Mouse (Mus musculus) ES-E14 (cell line): Measurements from ENCODE around the gene Ercc2. TPM values are rescaled to one million over a fixed set of nuclear protein-coding genes. Genes with fewer than 3 reads are reported as not detected.

ENCODE experiments used
- DNase-seq: peaks from one replicate; pipeline ENCODE4 v3.0.0-alpha.2; 2013; ENCODE audit warnings: low read depth, low spot score
- H3K27ac ChIP-seq: 2 replicates; pipeline ENCODE4 v1.5.1; 2012; ENCODE audit warnings: low read depth, mild to moderate bottlenecking, low read length, moderate library complexity, mixed read lengths; ENCODE audit not compliant: poor library complexity, insufficient read depth, severe bottlenecking
- H3K36me3 ChIP-seq: 2 replicates; pipeline ENCODE4 v1.6.1; 2012; ENCODE audit warnings: mild to moderate bottlenecking, low read length, moderate library complexity, mixed read lengths; ENCODE audit not compliant: control insufficient read depth, poor library complexity, insufficient read depth, severe bottlenecking
- H3K4me1 ChIP-seq, 2 experiments: fragments of 150-350 bp in 1 of 2; sonication (generic) in 1 of 2; 2 replicates each; pipeline ENCODE4 v1.6.1; 2012; ENCODE audit warnings: low read length in 2 of 2, mild to moderate bottlenecking in 1 of 2, mixed read lengths in 1 of 2; ENCODE audit not compliant: control insufficient read depth in 2 of 2, insufficient read depth in 2 of 2, poor library complexity in 1 of 2
- H3K4me3 ChIP-seq, 2 experiments: fragments of 150-350 bp in 1 of 2; sonication (generic) in 1 of 2; 2 replicates each; pipeline ENCODE4 v1.5.1; 2012; ENCODE audit warnings: low read length in 2 of 2, low read depth in 1 of 2, mild to moderate bottlenecking in 1 of 2, mixed read lengths in 1 of 2; ENCODE audit not compliant: insufficient read depth in 1 of 2, poor library complexity in 1 of 2, severe bottlenecking in 1 of 2
- H3K9ac ChIP-seq: 2 replicates; pipeline ENCODE4 v1.6.1; 2012; ENCODE audit warnings: low read depth, mild to moderate bottlenecking, low read length, mixed read lengths; ENCODE audit not compliant: poor library complexity, insufficient read depth, severe bottlenecking
- H3K9me3 ChIP-seq: fragments of 150-350 bp; sonication (generic); 2 replicates; pipeline ENCODE4 v1.6.1; 2012; ENCODE audit warnings: low read depth, mild to moderate bottlenecking, low read length; ENCODE audit not compliant: control insufficient read depth, insufficient read depth
- CHD2 ChIP-seq: IDR thresholded peaks from 2 replicates; pipeline ENCODE4 v1.6.1; 2014; ENCODE audit warnings: mild to moderate bottlenecking, low read depth, low read length, inconsistent platforms
- HCFC1 ChIP-seq: IDR thresholded peaks from 2 replicates; pipeline ENCODE4 v1.6.1; 2012; ENCODE audit warnings: low read length, inconsistent platforms, borderline replicate concordance; ENCODE audit not compliant: insufficient read depth
- MAFK ChIP-seq: IDR thresholded peaks from 2 replicates; pipeline ENCODE4 v1.6.1; 2014; ENCODE audit warnings: mild to moderate bottlenecking, low read depth, low read length, inconsistent platforms; ENCODE audit not compliant: insufficient read depth
- ZC3H11A ChIP-seq: IDR thresholded peaks from 2 replicates; pipeline ENCODE4 v1.6.1; 2012; ENCODE audit warnings: low read depth, mild to moderate bottlenecking, inconsistent platforms, low read length, borderline replicate concordance
- ZNF384 ChIP-seq: IDR thresholded peaks from 2 replicates; pipeline ENCODE4 v1.6.1; 2012; ENCODE audit warnings: low read depth, low read length, inconsistent platforms
- in situ Hi-C, 2 experiments: fragments of 600-800 bp; cut with MboI; formaldehyde crosslinking; loops; one replicate each; pipeline ENCODE4 v1.15.1; 2025; ENCODE audit warnings: low sequenced_read_pairs in 2 of 2, inconsistent platforms in 1 of 2; ENCODE audit not compliant: unreplicated experiment in 2 of 2
- total RNA-seq: library from RNA; depleted of rRNA; stranded (reverse); fragments of 300-350 nt; gene quantifications from 2 replicates; pipeline ENCODE4 v1.2.3, GENCODE M21; 2012

Ercc2 gene
- total RNA-seq, 1 experiment: 38.8 TPM

- H3K9ac ChIP-seq: peak overlapping the region; percentile 60; the same call in 1 of the 2 replicates
- TF ChIP-seq ZNF384: no peak
- TF ChIP-seq CHD2: no peak
- TF ChIP-seq HCFC1: no peak
- H3K4me3 ChIP-seq: peak overlapping the region; percentile 75 to 80
- in situ Hi-C loops: no loop called here
- no peak overlapping the region for H3K27ac ChIP-seq
- H3K4me1 ChIP-seq: peaks cover 2 to 15% of the 10 kb centered on the region in 2 experiments; a peak in 3 of 4 replicates
- H3K36me3 ChIP-seq: peaks cover 11% of the 10 kb centered on the region
- no peaks in the 10 kb centered on the region for H3K9me3 ChIP-seq
- peak; percentile 75 for DNase-seq
These were observed 20.1 kb upstream of the Ercc2 start for GRCm38 (mm10) chr7:19361720-19362119.

GRCm38 (mm10) chr7:19362276-19362675, 19.5 kb upstream of the Ercc2 start:
- DNase-seq: no peak
- peaks cover 2 to 15% of the 10 kb centered on the region in 2 experiments; a peak in 3 of 4 replicates for H3K4me1 ChIP-seq

GRCm38 (mm10) chr7:19363881-19364280, 17.9 kb upstream of the Ercc2 start:
- Histone ChIP-seq H3K4me1 (peaks cover 2 to 9% of the 10 kb centered on the region in 2 experiments; a peak in 2 of 4 replicates), H3K27ac (no peak overlapping the region), H3K9me3 (no peaks in the 10 kb centered on the region), H3K9ac (peak overlapping the region; percentile 2; the same call in 1 of the 2 replicates), H3K36me3 (no peaks in the 10 kb centered on the region), H3K4me3 (no peak overlapping the region)
- DNase-seq: peak; percentile 83
- in situ Hi-C loops: no loop called here
- TF ChIP-seq HCFC1: peak; percentile 53; the same call in 1 of the 2 replicates
- no peak; the same call in 1 of the 2 replicates for TF ChIP-seq ZC3H11A
- no peak for TF ChIP-seq CHD2
- no peak for TF ChIP-seq ZNF384
- TF ChIP-seq MAFK: no peak

More at GRCm38 (mm10) chr7:19362276-19362675, 19.5 kb upstream of the Ercc2 start:
- no peak overlapping the region for H3K9ac ChIP-seq
- H3K27ac ChIP-seq: no peak overlapping the region
- peaks cover 8% of the 10 kb centered on the region for H3K36me3 ChIP-seq
- H3K4me3 ChIP-seq: peak overlapping the region in 1 of 2 experiments; percentile 80; a peak in 1 of 4 replicates
- in situ Hi-C loops: no loop called here
- no peaks in the 10 kb centered on the region for H3K9me3 ChIP-seq
- TF ChIP-seq ZC3H11A (no peak), CHD2 (no peak), MAFK (no peak), ZNF384 (no peak), HCFC1 (no peak)

GRCm38 (mm10) chr7:19365376-19365775, 16.4 kb upstream of the Ercc2 start:
- Histone ChIP-seq H3K27ac (no peak overlapping the region), H3K4me3 (no peak overlapping the region), H3K4me1 (peaks cover 2 to 11% of the 10 kb centered on the region in 2 experiments; a peak in 2 of 4 replicates), H3K9me3 (no peaks in the 10 kb centered on the region), H3K36me3 (no peaks in the 10 kb centered on the region), H3K9ac (no peak overlapping the region)
- TF ChIP-seq MAFK (no peak), CHD2 (no peak), ZC3H11A (no peak), ZNF384 (no peak), HCFC1 (no peak)
- in situ Hi-C loops: no loop called here
- no peak for DNase-seq
